Mouse (Mus musculus) layer of hippocampus, adult 8-10 months (tissue): Measurements from ENCODE around the gene Disp3. TPM values are rescaled to one million over a fixed set of nuclear protein-coding genes. Genes with fewer than 3 reads are reported as not detected.

Experiments
- DNase-seq, 2 experiments: peaks; one replicate each; pipeline ENCODE4 v3.0.0; 2022; ENCODE audit warnings: low spot score in 2 of 2
- total RNA-seq, 4 experiments: library from RNA; stranded (reverse); gene quantifications; 2 replicates each; pipeline ENCODE4 v1.2.4; 2022

Gene Disp3
- total RNA-seq, 4 experiments from 2014 or later: 27.2 to 39.2 (median 31.9) TPM

DNA sequence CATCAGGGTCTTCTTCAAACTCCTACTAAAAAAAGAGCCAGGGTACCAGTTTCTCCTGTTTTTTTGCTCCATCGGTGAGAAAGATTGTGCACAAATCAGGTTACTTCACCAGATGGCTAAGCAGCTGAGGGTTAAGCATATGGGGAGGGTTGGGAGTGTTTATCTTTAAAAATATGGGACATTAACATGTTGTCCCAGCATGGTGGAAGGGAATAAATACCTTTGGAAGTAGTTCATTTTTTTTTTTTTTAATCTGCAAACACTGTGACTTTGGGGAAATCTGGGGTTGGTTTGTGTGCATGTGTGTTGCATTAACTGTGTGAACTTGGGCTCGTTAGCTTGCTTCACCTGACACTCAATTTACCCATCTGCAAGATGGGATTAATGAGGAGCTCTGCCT, 3.3 kb upstream of the Disp3 start:
- no peak for DNase-seq

DNA sequence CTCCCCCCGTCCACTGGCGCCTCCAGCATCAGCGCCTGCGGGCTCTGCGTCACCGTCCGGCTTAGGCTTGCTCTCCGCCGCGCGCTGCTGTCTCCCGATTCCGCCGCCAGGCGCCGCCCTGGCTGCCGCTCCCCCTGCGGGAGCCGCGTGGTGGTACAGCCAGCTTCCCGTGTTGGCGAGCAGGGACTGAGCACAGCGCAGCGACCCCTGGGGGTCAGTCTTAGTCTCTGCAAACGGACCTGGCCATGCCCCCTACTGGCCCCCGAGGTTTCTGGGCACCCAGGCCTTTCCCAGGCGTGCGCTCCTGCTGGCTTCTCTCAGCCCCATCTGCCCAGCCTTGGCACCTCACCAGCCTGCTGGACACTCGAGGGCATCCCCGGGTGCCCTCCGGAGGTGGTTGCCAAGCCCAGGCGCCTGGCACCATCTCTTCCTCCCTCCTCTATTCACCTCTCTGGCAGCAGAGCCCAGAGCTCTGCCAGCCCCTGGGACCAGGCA, 337 bp upstream of the Disp3 start:
- peak; percentile 91 to 93 for DNase-seq

DNA sequence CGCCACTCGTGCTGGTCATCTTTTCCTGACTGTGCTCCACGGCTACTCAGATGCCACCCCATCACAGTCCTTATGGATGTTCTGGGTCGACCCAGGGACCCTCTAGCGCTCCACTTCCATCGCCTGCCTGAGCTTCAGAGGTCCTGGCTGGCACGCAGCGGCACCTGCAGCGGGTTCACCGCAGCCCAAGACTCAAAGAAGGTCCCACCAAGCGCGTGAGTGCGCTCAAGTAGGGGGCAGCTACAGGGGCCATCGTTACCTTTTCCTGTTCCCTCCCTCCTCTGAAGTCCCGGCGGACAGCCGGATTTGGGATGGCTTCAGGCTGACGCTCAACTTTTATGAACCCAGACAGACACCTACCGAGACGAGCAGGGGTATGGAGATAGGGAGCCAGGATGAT, 724 bp downstream of the Disp3 start:
- DNase-seq: no peak

DNA sequence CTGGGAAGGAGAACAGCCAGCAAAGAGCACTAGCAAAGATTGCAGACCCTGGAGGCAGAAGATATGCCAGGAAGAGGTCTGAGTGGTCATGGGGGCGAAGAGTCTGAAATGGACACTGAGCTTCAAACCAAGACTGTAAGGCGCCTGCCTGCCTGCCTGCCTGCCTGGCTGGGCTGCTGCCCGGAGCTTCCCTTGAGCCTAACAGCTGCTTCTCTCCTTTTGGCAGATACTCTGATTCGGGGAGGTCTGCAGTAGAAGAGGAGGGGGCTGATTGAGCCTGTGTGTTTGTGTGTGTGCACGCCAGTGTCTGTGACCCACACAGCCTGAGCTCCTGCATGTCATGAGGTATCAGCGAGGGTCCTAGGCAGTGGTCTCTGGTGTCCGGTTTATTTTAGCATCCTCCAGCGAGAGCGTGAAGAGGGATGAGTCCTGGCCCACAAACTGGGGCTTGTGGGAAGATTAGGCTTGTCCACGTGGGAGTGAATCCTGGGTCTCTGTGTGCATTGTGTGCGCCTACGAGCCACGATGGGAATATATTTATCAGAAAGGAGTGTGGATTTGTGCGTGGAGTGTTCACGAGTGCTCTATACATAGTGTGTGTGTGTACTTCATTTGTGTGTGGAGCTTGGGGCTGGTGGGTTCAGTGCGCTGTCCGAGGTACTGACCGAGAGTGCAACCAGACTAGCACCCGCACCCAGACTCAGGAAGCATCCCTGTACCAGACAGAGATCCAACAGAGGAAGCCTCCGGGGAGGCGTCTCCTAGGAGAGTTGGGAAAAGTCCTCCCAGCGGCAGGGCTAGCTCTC, 1.3 kb downstream of the Disp3 start:
- DNase-seq: peak in 1 of 2 experiments; percentile 42

DNA sequence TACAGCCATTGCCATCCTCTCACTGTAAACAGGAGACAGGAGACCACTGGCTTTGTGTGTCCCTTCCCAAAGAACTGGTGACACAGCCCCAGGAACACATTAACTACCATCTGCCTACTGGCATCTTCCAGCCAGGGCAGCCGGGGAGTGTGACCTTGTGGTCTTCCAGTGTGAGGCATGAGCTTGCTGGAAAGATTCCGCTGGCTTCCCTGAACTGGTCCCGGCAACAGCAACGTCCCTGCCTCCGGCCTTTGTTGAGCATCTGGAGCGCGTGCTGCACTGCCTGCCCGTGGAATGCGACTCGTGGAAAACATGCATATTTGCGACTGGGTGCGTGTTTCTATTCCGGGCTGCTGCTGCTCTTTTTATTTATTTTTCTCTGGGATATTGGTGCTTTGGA, 3.5 kb downstream of the Disp3 start:
- no peak for DNase-seq

DNA sequence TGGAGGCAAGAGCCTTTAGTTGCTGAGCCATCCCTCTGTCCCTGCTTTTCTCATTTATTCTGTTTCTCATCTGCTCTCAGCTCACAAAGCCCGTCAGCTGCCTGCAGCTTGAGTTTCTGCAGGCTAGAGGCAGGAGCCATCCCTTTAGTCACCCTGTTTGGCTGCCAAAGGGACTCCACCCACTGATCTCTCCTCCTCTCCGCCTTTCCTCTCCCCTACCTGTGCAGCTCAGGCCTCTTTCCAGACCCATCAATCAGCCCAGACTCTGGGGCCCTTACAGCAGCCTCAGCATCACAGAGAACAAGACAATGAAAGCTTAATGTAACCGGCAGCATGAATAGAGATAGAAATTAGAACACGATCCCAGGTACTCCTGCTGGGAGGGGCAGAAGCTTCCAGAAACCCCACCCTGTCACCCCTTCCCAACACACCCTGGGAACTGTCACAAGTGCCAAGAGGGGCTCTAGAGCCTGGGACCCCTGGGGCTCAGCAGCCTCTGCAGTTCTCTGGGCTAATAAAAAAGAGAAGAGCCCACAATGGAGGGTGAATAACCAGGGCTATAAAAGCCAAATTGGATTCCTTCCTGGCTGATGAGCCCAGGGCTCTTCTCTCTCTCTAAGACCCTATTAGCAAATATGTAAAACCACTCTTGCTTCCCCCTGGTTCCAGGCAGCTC, 10.8 kb downstream of the Disp3 start:
- no peak for DNase-seq

DNA sequence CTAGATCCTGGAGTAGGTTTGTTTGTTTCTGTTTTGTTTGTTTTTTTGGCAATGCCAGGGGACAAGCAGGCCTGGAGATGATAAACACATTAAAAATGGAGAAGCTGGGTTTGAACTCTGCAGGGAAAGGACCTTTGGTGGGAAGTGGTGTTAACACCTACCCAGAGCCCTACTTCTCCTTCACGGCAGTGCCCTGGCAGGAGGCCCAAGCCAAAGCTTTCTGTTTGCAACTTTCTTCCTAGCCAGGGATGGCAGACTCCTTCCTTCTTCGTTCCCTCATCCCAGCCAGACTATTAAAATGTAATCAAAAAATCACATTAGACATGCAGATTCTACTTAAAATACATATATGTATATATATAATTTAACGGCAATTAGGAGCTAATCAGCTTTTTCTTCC, 13.1 kb downstream of the Disp3 start:
- no peak for DNase-seq

DNA sequence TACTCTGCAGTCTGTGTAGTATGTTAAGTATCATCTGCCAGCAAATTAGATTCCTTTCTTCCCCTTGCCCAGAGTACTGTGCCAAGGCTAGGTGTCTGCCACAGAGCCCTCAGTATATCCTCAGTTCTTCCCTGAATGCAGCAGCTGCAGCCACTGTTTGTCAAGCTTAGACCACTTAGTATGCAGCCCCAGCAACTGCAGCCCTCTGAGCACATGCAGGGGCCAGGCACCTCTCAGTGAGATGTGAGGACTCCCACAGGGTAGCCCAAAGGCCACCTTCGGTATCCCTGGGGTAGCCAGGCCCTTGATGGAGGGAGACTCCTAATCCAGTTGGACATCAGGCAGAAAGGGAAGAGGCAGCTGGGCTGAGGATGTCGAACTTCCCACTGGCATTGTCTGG, 14.5 kb downstream of the Disp3 start:
- DNase-seq: no peak

DNA sequence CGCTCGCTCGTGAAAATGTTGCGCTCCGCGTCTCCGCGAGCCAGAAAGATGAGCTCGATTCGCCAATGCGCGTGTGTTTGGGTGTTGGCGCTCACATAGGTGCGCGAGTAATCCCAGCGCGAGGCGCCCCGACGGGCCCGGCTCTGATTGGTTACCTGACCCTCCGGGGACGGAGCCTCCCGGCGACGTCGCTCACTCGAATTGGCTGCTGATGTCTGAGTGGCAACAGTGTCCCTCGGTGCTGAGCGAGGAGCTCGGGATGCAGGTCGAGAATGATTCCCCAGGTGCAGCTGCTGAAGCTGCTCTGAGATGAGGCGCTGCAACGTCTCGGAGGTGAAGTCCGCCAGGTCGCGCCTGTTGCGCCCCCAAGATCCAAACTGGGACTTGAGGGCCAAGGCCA, 16.1 kb downstream of the Disp3 start:
- no peak for DNase-seq

DNA sequence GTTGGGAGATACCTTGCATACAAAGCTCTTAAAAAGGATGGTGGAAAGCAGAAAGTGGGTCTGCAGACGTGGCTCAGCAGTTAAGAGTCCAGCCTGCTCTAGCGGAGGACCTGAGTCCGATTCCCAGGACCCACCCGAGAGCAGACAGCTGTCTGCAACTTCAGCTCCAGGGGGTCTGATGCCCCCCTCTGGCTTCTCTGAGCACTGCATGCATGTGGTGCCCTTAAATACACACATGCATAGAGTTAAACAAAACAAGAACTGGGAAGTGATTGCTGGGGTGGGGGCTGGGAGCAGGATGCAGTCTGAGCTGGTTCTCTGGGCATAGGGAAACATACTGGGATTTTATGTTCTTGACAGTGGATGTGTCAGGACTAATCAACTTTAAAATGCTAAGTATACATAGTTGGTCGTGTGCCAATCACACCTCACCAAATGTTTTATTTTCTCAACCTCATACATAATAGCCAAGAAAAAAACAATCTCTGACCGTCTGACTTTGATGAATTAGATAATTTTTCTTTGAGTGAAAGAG, 20.7 kb downstream of the Disp3 start:
- no peak for DNase-seq

DNA sequence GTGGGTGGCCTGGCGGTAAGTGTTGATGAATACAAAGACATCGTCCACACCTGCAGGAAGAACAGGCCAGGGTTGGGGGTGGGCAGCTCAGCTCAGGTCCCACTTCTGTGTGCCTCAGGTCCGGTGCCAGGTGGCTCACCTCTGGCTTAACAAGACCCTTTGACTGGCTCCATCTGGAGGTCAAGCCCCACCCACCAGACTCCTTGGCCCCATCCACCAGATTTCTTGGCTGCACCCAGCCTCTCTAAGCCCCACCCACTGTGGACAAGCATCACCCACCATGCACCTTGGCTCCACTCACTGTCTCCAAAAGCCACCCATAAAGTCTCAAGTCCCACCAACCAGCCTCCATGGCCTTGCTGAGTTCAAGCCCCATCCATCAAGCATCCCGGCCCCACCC, 27.8 kb downstream of the Disp3 start:
- no peak for DNase-seq

DNA sequence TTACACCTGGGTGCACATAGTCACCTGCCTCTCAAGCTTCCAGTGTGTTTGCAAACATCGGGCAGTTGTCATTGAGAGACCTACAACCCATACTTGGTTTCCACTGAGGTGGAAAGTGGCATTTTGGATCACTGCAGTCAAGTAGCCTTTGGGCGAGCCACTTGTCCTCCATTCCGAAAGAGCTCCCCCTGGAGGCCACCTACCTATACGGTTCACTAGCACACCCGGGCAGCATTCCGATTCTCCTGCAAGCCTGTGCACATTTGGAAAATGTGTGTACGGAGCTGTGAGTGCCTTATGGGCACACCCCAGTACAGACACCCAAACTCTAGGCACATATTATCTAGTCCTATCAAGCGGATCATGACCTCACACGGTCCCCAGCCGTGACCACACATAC, 38.4 kb downstream of the Disp3 start:
- DNase-seq: no peak

DNA sequence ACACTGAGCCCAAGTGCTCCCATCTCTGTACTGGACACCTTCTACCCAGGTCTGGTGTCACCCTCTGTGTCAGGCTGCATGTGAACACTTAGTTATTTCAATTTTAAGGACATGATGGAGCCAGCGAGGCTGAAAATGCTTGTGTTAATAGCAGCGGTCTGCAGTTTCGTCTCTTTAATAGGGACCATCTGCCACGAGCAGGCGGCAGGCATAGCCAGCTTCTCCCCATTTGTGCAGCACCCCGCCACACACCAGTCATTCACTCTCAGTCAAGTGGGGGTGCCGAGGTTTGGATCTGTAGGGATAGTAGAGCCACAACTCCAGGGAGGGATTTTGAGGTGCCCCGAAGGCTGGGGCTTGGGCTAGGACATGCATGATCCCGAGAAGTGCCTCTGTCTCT, 47.4 kb downstream of the Disp3 start:
- peak; percentile 62 to 71 for DNase-seq

DNA sequence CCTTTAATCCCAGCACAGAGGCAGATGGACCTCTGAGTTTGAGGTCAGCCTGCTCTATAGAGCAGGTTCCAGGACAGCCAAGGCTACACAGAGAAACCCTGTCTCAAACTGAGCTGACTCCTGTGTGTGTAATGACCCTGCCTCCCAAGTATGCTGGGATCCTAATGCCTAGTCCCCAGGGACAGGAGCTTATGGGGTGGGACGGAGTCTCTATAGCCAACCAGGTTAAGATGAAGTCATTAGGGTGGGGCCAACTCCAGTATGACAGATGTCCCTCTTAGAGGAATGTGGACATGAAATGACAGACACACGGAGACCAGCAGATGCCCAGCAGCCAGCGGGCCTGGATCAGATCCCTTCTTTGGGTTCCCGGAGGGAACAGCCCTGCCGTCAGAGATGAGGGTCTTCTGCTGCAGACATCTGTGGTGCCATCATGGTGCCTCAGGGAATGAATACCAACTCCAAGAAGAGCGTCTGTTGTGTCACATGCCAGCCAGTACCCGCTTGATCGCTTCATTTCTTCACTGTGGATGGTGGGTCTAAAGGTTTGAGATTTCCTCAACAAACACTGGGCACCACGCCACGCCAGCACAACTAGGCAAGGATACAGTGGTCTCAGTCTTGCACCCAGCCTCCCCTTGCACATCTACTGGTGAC, 48.2 kb downstream of the Disp3 start:
- DNase-seq: peak in 1 of 2 experiments; percentile 30

DNA sequence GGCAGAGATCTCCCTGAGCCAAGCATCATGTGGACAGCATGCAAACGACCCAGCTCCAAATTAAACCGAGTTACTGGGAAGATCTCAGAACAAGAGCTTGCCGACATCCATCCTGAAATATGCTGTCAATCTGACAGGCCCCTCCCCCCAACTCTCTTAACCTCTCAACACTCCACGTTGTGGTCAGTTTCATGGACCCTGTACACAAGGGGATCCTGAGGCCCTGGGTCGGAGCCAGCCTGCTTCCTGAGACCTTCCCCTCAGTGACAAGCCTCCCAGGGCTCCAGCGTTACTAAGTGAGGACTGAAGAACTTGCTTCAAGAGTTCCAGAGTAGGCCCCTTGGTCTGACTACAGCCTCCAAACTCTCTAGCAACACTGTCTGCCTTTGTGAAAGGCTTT, 48.8 kb downstream of the Disp3 start:
- DNase-seq: no peak

DNA sequence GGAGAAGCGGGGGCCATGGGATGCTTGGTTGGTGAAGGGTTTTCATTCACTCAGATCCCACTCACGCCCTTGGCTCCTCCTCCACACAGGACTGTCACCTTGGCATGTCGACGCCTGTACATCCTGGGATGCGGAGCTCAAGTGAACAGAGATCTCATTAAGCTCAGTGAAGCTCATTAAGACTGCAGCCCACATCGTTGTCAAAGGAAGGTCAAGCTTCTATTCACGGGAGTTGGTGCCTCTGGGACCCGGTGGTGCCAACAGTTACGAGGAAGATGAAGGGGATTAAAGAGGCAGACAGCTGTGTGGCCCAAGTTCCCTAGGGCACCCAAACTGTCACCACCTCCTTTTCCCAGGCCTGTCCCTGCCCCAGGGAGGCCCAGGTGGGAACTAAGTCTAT, 49.5 kb downstream of the Disp3 start:
- no peak for DNase-seq

DNA sequence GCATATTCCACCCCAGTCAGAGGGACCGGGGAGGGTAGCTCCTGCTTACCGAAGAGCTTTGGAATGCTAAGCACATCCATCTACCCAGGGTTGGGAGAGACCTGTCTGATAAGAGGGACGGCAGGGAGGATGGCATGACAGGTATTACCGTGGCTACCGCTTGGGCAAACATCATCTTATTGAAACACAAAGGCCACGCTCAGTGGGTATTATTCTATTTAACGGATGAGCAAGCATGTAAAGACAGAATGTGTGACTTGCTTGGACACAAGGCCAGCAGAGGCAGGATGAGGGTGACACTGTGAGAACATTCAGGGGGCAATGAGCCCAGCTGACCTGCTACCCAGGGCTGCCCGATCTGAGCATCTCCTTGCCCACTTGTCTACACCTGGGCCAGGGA, 51.1 kb downstream of the Disp3 start:
- DNase-seq: no peak

DNA sequence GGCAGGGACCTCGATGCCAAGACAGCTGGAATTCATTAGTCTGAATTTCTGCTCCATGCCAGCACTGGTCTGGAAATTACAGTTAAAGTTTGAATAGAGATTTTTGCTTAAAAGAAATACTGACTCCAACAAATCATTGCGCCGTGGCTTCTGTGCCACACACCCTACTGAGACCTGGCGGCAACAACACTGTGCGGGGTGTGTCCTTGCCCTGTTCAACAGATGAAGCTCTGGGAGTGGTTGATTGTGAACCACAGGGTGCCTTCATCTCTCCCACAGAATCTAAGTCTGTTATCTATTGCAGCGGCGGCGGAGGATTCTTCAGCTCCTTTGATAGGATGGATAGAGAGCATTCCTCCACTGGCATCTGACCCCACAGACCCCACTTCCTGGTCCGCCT, 54.7 kb downstream of the Disp3 start:
- no peak for DNase-seq

DNA sequence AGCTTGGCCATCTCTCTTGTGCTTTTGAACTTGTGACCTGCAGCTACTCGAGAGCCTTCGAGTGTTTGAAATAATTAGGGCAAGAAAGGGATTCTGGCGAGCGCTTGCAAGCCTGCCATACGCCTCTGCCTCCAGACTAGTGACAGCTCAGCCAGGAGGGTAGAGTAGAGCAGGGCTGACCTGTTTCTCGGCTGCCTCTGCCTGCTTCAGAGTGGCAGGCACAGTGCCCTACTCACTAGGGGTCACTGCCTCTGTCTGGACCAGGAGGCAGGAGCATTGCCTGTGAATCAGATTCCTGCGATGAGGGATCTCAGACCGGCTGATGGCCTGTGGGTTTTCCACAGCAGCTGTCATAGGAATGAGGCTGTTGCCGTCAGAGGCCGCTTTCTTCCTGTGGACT, 55.1 kb downstream of the Disp3 start:
- no peak for DNase-seq

DNA sequence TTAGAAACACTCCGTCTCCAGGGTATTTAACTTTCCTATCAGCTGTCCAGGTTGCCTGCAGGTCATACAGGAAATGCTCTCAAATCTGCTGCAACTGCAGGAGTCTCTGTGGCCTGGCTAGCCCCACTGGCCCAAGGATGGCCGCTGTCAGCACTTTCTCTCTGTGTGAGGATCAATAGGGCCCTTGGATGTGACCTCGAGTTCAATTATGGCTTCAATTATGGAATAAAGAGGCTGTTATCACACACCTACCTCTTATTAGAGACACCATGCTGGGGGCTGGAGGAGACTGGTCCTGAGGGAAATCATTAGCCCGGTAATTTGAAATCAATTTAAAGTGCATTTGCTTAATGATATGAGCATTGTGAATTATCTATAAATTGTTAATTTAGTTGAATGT, 55.6 kb downstream of the Disp3 start:
- no peak for DNase-seq

DNA sequence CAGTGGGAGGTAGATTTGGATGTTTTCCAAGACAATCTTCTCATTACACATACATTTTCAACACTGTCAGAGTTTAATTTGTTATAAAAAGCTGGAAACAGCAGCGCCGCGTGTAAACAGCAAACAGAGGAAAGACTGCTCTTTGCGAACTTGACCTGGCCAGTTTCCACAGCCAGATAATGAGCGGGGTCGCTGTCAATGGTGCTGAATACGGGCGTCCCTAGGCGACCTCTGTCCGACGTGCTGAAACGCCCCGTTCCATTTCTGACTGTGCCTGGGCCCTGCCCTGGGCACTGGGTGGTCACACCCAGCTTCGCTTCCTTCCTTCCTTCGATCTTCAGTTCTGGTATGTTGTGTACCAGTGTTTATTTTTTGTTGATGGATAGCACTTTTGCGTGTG, 58.1 kb downstream of the Disp3 start:
- DNase-seq: no peak

DNA sequence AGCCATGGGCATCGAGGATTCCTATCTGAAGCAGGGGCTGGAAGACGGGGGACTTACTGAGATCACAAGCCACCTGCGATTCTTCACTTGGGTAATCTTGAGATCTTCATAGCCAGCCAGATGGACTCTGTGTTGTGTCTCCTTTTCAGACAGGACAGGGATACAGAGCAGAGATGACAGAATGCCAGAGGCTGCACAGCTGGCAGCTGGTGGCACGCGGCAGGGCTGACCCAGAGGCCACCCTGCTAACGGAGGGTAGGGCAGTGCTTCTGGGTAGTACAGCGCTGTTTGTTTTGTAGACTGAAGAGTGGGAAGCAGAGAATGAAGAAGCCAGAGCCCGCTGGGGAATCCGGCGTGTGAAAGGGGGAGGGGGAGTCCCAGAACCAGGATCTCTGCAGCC, 64.8 kb downstream of the Disp3 start:
- DNase-seq: no peak
